Mouse (Mus musculus) C2C12 (cell line): ENCODE measurements around the gene Gm9837.

Source experiments
- CEBPB ChIP-seq: IDR thresholded peaks from one replicate; pipeline ENCODE4 v1.6.1; 2011; ENCODE audit warnings: low read depth, mild to moderate bottlenecking, control low read depth, moderate library complexity
- CTCF ChIP-seq: IDR thresholded peaks from one replicate; pipeline ENCODE4 v1.5.1; 2011; ENCODE audit not compliant: control insufficient read depth, insufficient read depth, insufficient read length
- MAX ChIP-seq: IDR thresholded peaks from one replicate; pipeline ENCODE4 v1.6.1; 2011; ENCODE audit warnings: mild to moderate bottlenecking, control low read depth
- MYOG ChIP-seq: IDR thresholded peaks from one replicate; pipeline ENCODE4 v1.6.1; 2011; ENCODE audit not compliant: control insufficient read depth, insufficient read length; ENCODE audit errors: extremely low read depth
- USF1 ChIP-seq: IDR thresholded peaks from one replicate; pipeline ENCODE4 v1.6.1; 2011; ENCODE audit warnings: low read depth, mild to moderate bottlenecking, control low read depth, moderate library complexity

- TF ChIP-seq USF1: no peak
- TF ChIP-seq CTCF: no peak
- TF ChIP-seq CEBPB: no peak
- TF ChIP-seq MYOG: no peak
- TF ChIP-seq MAX: no peak
Observed at GRCm38 (mm10) chr11:53460192-53460591, 10.1 kb downstream of the Gm9837 start.
